Mouse (Mus musculus) adrenal gland (tissue): ENCODE measurements around the gene Amfr.

Experiments used
- intact Hi-C: fragments of 180-260 bp; cut with DNase I; formaldehyde crosslinking; loops from one replicate; pipeline ENCODE4 v1.15.1; 2025

Amfr gene

GRCm38 (mm10) chr8:93984731-93985130, 27.9 kb downstream of the Amfr start:
- intact Hi-C loops = no loop called here

- intact Hi-C loops = no loop called here
These were observed 28.8 kb downstream of the Amfr start for GRCm38 (mm10) chr8:93983827-93984226.

DNA sequence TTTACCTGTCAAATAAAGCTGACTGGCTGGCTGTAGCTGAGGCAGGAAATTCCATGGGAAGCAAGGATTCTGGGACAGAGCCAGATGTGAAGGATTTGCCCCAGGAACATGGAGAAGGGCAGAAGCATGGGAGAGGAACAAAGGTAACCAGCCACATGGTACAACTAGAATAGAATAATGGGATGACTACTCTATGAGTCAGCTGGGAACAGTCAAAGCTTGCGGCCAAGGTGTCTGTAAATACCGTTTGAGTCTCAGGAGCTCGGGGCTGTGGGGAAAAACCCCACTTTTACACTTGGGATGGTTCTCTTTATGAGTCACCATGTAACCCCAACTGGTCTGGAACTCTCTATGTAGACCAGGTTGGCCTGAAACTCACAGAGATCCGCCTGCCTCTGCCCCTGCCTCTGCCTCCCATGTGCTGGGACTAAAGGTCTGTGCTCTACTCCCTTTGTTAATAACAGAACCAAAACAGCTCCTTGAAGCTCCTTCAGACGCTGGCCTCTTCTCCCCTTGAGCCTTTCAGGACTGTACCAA, 30.9 kb downstream of the Amfr start:
- intact Hi-C loops = no loop called here

- intact Hi-C loops = no loop called here
These were observed 32.5 kb downstream of the Amfr start for GRCm38 (mm10) chr8:93980141-93980540.

- intact Hi-C loops = no loop called here
These were observed 36.0 kb downstream of the Amfr start for GRCm38 (mm10) chr8:93976446-93977211.

GRCm38 (mm10) chr8:93975358-93975757, 37.3 kb downstream of the Amfr start:
- intact Hi-C loops = no loop called here

DNA sequence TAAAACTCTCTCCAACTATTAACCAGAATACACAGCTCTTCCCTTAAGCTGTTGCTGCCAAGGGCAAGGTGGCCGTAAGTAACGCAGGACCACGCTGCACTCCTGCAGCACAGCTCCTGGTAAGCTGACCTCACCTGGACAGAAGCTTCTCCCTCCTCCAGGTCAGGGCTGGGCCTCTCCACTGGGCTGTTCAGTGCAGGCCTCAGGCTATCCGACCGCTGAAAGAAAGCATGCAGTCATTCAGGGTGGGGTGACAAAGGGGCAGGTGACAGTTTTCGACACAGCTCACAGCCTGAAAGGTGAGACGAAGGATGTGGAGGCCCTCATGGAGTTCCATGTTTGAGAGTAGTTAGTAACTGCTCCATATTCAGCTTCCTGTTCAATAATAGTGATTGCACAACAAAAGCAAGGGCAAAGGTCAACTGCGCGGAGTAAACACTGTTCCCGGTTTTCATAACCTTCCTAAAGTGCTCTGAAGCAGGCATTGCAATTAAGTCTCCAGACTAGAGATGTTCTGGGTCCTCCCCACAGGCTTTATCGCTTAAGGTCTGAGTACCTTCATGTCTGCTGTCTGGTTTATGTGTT, 37.9 kb downstream of the Amfr start:
- intact Hi-C loops = no loop called here

DNA sequence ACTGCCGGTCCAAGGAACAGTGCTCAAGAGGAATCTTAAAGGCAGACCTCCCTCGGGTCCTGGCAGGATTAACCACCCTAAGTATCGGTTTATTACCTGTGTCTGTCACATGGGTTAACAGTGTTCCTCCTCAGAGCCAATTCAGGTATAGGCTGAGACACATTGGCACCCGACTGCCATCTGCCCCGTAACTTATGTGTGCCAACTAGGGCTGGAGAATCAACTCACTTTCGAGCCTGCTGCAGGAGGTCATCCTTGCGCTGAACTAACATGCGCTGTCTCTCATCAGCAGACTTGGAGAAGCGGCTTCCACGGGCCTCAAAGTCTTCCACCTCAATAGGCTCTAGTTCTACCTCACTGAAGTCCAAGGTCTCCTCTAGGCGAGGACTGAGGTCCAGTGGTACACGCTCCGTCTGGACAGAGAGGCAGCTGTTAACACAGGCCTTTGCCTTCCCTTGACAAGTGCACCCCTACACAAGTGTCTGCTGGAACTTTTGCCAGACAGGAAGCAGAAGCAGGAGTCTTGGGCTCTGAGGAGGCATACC, 38.7 kb downstream of the Amfr start:
- intact Hi-C loops = no loop called here

DNA sequence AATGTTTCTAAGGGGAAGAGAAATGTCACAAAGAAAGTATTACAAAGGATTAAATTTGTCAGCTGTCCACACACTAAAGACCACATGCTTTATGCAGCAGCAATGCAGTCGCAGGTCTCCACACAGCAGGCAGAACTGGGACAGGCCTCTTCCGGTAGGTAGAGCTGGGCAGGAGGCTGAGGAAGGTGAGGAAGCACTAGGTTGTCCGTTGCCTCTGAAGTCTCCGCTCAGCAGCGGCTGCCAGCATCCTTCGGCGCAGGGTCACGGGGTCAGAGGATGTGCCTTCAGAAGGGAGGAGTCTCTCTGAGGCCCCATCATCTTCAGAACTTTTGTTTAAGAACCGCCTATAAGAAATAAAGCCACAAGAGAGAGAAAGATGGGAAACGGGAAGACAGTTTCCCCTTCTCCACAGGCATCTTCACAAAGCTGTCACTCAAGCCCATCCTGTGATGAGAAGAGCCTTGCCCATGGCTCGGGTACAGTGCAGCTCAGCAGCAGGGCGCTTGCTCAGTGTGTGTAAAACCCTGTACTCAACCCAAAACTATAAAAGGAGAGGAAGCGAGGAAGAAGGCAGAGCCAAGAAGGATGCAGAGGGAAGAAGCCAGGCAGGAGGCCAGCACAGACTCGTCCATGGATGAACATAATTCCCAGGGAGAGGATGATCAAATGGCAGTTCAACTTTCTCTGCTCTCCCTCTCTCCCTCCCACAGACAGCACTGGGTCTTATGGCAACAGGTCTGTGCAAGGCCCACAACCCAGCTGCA, 39.5 kb downstream of the Amfr start:
- intact Hi-C loops = no loop called here

- intact Hi-C loops = no loop called here
These were observed 40.4 kb downstream of the Amfr start for GRCm38 (mm10) chr8:93972211-93972610.

- intact Hi-C loops = no loop called here
These were observed 41.2 kb downstream of the Amfr start for GRCm38 (mm10) chr8:93971451-93971850.

GRCm38 (mm10) chr8:93969626-93970340, 42.9 kb downstream of the Amfr start:
- intact Hi-C loops = no loop called here

DNA sequence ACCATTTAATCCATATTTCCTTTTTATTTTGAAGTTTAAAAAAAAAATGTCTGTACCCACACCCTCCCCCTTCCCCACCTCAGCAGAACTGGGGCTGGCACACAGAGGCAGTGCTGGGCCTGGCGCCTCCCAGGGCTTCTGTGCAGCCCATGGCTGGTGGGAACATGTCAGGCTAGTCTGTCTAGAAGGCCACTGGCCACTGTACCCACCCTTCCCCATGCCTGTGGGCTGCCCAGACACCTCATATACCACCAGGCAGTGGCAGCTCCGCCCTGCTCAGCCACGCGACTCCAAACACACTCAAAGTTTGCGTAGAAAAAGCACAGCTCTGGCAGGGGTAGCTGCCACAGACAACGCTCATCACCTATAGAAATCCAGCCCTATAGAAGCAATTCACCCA, 44.3 kb downstream of the Amfr start:
- intact Hi-C loops = no loop called here

DNA sequence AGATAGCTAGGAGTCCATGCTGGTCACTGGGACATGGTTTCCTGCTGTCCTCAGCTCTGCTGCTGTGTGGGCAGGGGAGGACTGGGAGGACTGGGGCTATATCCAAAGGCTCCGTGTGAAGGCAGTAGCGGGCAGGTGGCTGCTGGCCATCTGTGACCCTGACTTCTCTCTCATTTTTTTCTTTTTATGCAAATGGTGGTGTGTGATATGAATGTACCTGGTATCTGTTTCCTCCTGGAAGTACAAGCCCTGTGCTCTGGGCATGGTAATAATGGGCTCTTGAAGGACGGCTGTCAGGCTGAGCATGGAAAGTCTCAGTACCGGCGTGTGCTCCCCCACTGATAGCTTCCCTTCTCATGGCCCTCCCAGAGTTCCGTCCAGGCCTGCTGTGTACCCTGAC, 51.7 kb downstream of the Amfr start:
- intact Hi-C loops = no loop called here

GRCm38 (mm10) chr8:93958402-93958801, 54.2 kb downstream of the Amfr start:
- intact Hi-C loops = no loop called here

DNA sequence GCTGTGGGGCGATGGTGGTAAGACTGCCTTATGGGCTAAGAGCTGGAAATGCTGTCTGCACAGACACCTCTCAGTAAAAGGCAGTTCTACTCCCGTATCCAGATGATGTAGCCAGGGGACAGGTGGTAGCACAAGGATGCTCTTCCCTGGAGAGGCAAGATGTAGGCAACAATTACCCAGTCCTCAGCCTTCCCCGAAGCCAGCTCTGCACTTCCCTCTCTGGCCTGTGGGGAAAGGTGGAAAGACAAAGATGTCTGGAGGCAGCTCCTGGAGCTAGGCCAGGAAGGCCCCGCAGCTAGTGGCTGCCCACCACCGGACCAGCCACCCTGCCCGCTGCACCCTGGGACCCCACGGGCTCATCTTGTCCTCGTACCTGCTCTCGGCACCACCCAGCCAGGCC, 60.1 kb downstream of the Amfr start:
- intact Hi-C loops = no loop called here

- intact Hi-C loops = no loop called here
These were observed 62.5 kb downstream of the Amfr start for GRCm38 (mm10) chr8:93950133-93950532.

- intact Hi-C loops = no loop called here
These were observed 66.2 kb downstream of the Amfr start for GRCm38 (mm10) chr8:93946397-93946796.

GRCm38 (mm10) chr8:93945781-93946180, 66.9 kb downstream of the Amfr start:
- intact Hi-C loops = no loop called here

- intact Hi-C loops = no loop called here
These were observed 71.0 kb downstream of the Amfr start for GRCm38 (mm10) chr8:93941636-93942054.
